Mouse (Mus musculus): ENCODE measurements around the gene Thumpd1. TPM values are rescaled to one million over a fixed set of nuclear protein-coding genes. Genes with fewer than 3 reads are reported as not detected.
A peak's percentile ranks its signal among the peaks of the same experiment; 100 is the strongest.

The Thumpd1 gene
- polyA plus RNA-seq, 1 experiment: 12.4 TPM

DNA sequence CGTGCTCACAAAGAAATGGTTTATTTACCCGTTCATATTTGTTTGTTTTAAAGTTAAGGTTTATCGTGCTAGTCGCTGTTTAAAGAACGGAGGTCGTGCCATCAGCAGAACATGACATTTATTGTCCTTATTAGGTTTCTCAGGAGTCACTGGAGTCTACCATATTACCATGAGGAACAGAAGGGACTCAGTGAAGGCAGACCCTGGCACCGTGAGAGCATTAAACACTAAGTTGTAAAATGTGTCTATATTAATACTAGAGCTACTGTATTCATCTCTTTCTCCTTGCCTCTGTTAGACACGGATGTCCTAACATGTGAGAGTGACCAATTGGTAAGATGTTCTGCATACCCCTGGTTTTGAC is 331 bp upstream of the Thumpd1 start:
- no peaks in the 10 kb centered on the region for H3K27me3 ChIP-seq (ENCODE audit: control insufficient read depth, insufficient read depth, low read length)
- H3K27ac ChIP-seq (ENCODE audit: control insufficient read depth, insufficient read depth, low read depth, low read length): peak overlapping the region; percentile 60; the same call in 1 of the 2 replicates
- peaks cover 5% of the 10 kb centered on the region for H3K4me1 ChIP-seq (ENCODE audit: control insufficient read depth, insufficient read depth, low read length)
- H3K4me3 ChIP-seq (ENCODE audit: control insufficient read depth, low read depth, low read length): peak overlapping the region; percentile 97
- no peak for TF ChIP-seq POLR2A (IDR thresholded peaks at IDR 0.05; ENCODE audit: control insufficient read depth, low read depth, low read length)
- no peak for TF ChIP-seq CTCF (IDR thresholded peaks at IDR 0.05; ENCODE audit: control insufficient read depth, insufficient read depth, insufficient replicate concordance, low read depth, low read length)
- H3K36me3 ChIP-seq (ENCODE audit: control insufficient read depth, insufficient read depth, low read length): peaks cover 6% of the 10 kb centered on the region; the same call in 1 of the 2 replicates

DNA sequence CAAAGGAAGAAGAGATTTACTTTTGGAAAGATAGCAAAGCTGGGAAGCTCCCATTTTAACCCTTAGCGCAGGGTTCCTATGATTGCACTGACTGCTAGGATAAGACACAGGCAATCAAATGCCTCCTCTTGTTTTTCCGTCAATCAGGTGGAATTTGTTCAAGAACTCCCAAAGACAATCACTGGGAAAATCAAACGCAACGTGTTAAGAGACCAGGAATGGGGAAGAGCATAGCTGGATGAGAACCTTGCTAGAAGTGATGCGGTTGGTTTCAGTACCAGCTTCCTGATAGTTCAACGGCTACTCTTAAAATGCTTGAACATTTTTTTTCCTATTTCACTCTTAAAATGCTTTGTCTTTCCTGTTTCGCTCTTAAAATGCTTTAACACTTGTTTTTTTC is 6.5 kb downstream of the Thumpd1 start:
- TF ChIP-seq CTCF (IDR thresholded peaks at IDR 0.05; ENCODE audit: control insufficient read depth, insufficient read depth, insufficient replicate concordance, low read depth, low read length) (no peak), POLR2A (IDR thresholded peaks at IDR 0.05; ENCODE audit: control insufficient read depth, low read depth, low read length) (no peak)
- Histone ChIP-seq H3K36me3 (ENCODE audit: control insufficient read depth, insufficient read depth, low read length) (peaks cover 7% of the 10 kb centered on the region), H3K4me3 (ENCODE audit: control insufficient read depth, low read depth, low read length) (no peak overlapping the region), H3K27me3 (ENCODE audit: control insufficient read depth, insufficient read depth, low read length) (no peaks in the 10 kb centered on the region), H3K27ac (ENCODE audit: control insufficient read depth, insufficient read depth, low read depth, low read length) (no peak overlapping the region), H3K4me1 (ENCODE audit: control insufficient read depth, insufficient read depth, low read length) (no peaks in the 10 kb centered on the region)

DNA sequence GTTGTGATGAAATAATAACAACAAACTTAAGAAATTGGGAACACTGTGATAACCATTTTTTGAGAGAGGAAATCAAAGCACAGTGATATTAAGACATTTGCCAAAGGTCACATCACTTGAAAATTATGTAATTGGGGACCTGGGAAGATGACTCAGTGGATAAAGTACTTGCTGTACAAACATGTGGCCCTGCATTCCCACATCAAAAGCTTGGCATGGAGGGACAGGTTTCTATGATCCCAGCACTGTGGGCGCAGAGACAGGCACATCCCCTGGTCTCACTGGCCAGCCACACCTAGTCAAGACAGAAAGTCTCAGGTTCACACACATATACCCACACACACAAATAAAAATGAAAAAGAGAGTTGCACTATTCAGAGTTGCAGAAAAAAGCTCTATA is 25.7 kb downstream of the Thumpd1 start:
- Histone ChIP-seq H3K4me3 (ENCODE audit: control insufficient read depth, low read depth, low read length) (no peak overlapping the region), H3K27ac (ENCODE audit: control insufficient read depth, insufficient read depth, low read depth, low read length) (no peak overlapping the region), H3K36me3 (ENCODE audit: control insufficient read depth, insufficient read depth, low read length) (no peaks in the 10 kb centered on the region), H3K27me3 (ENCODE audit: control insufficient read depth, insufficient read depth, low read length) (no peaks in the 10 kb centered on the region), H3K4me1 (ENCODE audit: control insufficient read depth, insufficient read depth, low read length) (peaks cover 1% of the 10 kb centered on the region; the same call in 1 of the 2 replicates)
- TF ChIP-seq CTCF (IDR thresholded peaks at IDR 0.05; ENCODE audit: control insufficient read depth, insufficient read depth, insufficient replicate concordance, low read depth, low read length) (no peak), POLR2A (IDR thresholded peaks at IDR 0.05; ENCODE audit: control insufficient read depth, low read depth, low read length) (no peak)

DNA sequence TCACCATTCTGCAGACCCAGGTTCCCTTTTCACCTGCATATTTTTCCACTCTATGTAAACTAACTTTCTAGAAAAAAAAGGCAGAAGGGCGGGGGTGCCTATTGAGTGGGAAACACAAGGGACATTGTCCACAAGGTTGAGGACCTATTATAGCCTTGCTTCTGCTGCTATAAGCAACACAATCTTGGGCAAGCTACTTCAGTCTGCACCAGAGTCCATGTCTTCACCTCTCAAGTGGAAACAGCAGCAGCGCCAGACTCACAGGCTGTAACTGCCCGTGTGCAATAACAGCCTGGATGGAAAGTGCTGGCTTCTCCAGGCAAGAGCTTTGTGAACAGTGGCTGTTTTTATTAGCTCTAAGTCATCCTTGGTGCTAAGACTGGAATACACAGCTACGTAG is 28.3 kb downstream of the Thumpd1 start:
- H3K4me3 ChIP-seq (ENCODE audit: control insufficient read depth, low read depth, low read length): no peak overlapping the region
- no peak overlapping the region for H3K27ac ChIP-seq (ENCODE audit: control insufficient read depth, insufficient read depth, low read depth, low read length)
- no peaks in the 10 kb centered on the region for H3K36me3 ChIP-seq (ENCODE audit: control insufficient read depth, insufficient read depth, low read length)
- no peaks in the 10 kb centered on the region for H3K27me3 ChIP-seq (ENCODE audit: control insufficient read depth, insufficient read depth, low read length)
- TF ChIP-seq POLR2A (IDR thresholded peaks at IDR 0.05; ENCODE audit: control insufficient read depth, low read depth, low read length) (no peak), CTCF (IDR thresholded peaks at IDR 0.05; ENCODE audit: control insufficient read depth, insufficient read depth, insufficient replicate concordance, low read depth, low read length) (no peak)
- H3K4me1 ChIP-seq (ENCODE audit: control insufficient read depth, insufficient read depth, low read length): peaks cover 2% of the 10 kb centered on the region; the same call in 1 of the 2 replicates

DNA sequence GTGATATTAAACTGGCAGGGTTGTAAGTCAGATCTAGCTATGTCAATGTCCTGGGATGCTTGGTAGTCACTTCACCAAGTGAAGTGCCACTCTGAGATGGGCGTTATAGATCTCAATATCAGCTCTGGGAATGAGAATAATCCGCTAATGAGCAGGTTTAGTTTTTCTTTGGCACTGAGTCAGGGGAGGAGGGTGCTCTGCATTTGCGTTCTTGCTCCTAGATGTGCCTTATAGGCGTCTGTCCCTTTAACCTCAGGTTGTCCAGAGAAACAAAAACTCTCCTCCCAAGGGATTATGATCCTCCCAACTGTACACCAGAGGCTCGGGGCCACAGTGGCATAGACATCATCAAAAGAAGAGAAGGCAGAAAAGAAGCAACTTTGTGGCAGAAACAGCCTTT is 30.9 kb downstream of the Thumpd1 start, which contains the start of gene Acsm4:
Acsm4 (plus strand) TSS at position 301 of the 400 bp plus-strand sequence.
- TF ChIP-seq POLR2A (IDR thresholded peaks at IDR 0.05; ENCODE audit: control insufficient read depth, low read depth, low read length): no peak
- TF ChIP-seq CTCF (IDR thresholded peaks at IDR 0.05; ENCODE audit: control insufficient read depth, insufficient read depth, insufficient replicate concordance, low read depth, low read length): no peak
- H3K36me3 ChIP-seq (ENCODE audit: control insufficient read depth, insufficient read depth, low read length): no peaks in the 10 kb centered on the region
- no peaks in the 10 kb centered on the region for H3K27me3 ChIP-seq (ENCODE audit: control insufficient read depth, insufficient read depth, low read length)
- no peak within 1 kb of the TSS for H3K4me3 ChIP-seq (ENCODE audit: control insufficient read depth, low read depth, low read length)
- H3K4me1 ChIP-seq (ENCODE audit: control insufficient read depth, insufficient read depth, low read length): peaks cover 2% of the 10 kb centered on the region; the same call in 1 of the 2 replicates
- H3K27ac ChIP-seq (ENCODE audit: control insufficient read depth, insufficient read depth, low read depth, low read length): no peak within 1 kb of the TSS

DNA sequence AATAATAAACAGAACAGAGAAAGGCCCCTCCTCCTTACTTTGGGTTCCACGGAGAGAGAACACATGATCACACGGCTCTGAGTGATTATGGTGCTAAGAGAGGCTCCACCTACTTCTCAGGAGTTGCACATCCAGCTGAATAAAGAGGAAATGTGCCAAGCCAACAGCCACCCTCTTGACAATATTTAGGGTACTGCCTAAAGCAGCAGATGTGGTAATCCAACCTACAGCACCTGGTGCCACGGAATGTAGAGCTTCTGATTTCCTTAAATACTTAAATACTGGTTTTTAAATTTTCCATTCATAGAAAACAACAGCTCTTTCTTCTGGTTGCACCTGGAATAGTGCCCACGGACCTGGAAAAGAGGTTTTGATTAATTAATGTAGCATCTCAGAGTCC is 37.9 kb downstream of the Thumpd1 start:
- H3K27me3 ChIP-seq (ENCODE audit: control insufficient read depth, insufficient read depth, low read length): no peaks in the 10 kb centered on the region
- H3K27ac ChIP-seq (ENCODE audit: control insufficient read depth, insufficient read depth, low read depth, low read length): no peak overlapping the region
- TF ChIP-seq CTCF (IDR thresholded peaks at IDR 0.05; ENCODE audit: control insufficient read depth, insufficient read depth, insufficient replicate concordance, low read depth, low read length) (no peak), POLR2A (IDR thresholded peaks at IDR 0.05; ENCODE audit: control insufficient read depth, low read depth, low read length) (no peak)
- no peak overlapping the region for H3K4me3 ChIP-seq (ENCODE audit: control insufficient read depth, low read depth, low read length)
- H3K36me3 ChIP-seq (ENCODE audit: control insufficient read depth, insufficient read depth, low read length): no peaks in the 10 kb centered on the region
- no peaks in the 10 kb centered on the region for H3K4me1 ChIP-seq (ENCODE audit: control insufficient read depth, insufficient read depth, low read length)

DNA sequence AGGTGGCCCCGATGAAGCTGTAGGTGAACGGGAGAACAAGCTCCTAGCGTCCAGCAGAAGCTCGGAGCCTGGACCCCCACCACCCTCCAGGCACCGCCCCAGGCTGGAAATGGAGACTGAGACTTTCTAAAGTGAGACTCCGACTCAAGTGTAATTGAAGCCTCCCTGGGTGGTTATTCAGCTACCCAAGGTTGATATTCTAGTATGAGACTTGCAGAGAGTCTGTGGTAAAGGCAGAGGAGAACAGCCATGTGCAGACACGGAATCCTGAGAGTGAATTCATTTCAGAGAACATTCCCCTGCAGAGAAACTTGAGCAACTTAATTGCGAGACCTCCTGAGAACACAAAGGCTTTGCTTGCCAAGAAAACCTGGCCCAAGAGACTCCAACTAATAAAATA is 40.5 kb downstream of the Thumpd1 start:
- TF ChIP-seq CTCF (IDR thresholded peaks at IDR 0.05; ENCODE audit: control insufficient read depth, insufficient read depth, insufficient replicate concordance, low read depth, low read length) (no peak), POLR2A (IDR thresholded peaks at IDR 0.05; ENCODE audit: control insufficient read depth, low read depth, low read length) (no peak)
- H3K4me1 ChIP-seq (ENCODE audit: control insufficient read depth, insufficient read depth, low read length): no peaks in the 10 kb centered on the region
- H3K27me3 ChIP-seq (ENCODE audit: control insufficient read depth, insufficient read depth, low read length): no peaks in the 10 kb centered on the region
- H3K27ac ChIP-seq (ENCODE audit: control insufficient read depth, insufficient read depth, low read depth, low read length): no peak overlapping the region
- no peak overlapping the region for H3K4me3 ChIP-seq (ENCODE audit: control insufficient read depth, low read depth, low read length)
- no peaks in the 10 kb centered on the region for H3K36me3 ChIP-seq (ENCODE audit: control insufficient read depth, insufficient read depth, low read length)

DNA sequence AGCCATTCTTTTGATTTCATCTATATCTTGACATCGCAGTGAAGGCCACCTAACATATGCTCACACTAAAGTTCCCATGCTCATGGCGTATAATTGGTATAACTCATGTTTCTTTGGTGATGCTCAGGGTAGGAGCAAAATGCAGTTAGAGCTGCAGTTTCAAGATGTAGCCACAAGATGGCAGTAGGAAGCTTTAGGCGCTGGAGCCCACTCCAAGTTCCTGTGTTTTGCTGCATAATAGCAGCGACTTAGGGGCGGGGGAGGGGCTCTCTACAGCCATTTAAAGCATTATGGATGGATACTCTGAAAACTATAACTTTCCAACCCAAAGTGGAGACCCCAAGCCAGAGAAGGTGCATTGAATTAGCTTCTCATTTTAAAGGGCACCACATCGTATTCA is 47.1 kb downstream of the Thumpd1 start:
- no peaks in the 10 kb centered on the region for H3K27me3 ChIP-seq (ENCODE audit: control insufficient read depth, insufficient read depth, low read length)
- H3K27ac ChIP-seq (ENCODE audit: control insufficient read depth, insufficient read depth, low read depth, low read length): no peak overlapping the region
- no peaks in the 10 kb centered on the region for H3K36me3 ChIP-seq (ENCODE audit: control insufficient read depth, insufficient read depth, low read length)
- peak; percentile 60; the same call in 1 of the 2 replicates for TF ChIP-seq CTCF (IDR thresholded peaks at IDR 0.05; ENCODE audit: control insufficient read depth, insufficient read depth, insufficient replicate concordance, low read depth, low read length)
- TF ChIP-seq POLR2A (IDR thresholded peaks at IDR 0.05; ENCODE audit: control insufficient read depth, low read depth, low read length): no peak
- no peaks in the 10 kb centered on the region for H3K4me1 ChIP-seq (ENCODE audit: control insufficient read depth, insufficient read depth, low read length)
- no peak overlapping the region for H3K4me3 ChIP-seq (ENCODE audit: control insufficient read depth, low read depth, low read length)
